Mouse (Mus musculus) heart, postnatal 0 days (tissue): ENCODE results near the gene Ufc1. TPM values are rescaled to one million over a fixed set of nuclear protein-coding genes. Genes with fewer than 3 reads are reported as not detected.
A peak's percentile ranks its signal among the peaks of the same experiment; 100 is the strongest.

Experiments used
- ATAC-seq: fragments of 200-750 bp; cut with Nextera tagmentation; 2 replicates; pipeline ENCODE4 v1.8.0; 2017; ENCODE audit warnings: low read depth, moderate number of reproducible peaks, moderate library complexity; ENCODE audit not compliant: insufficient read depth
- DNase-seq: peaks from one replicate; pipeline ENCODE4 v3.0.0-alpha.2; 2016; ENCODE audit warnings: low spot score
- H3K27ac ChIP-seq: fragments of 300-500 bp; sonication (generic); 2 replicates; pipeline ENCODE4 v1.5.1; 2014; ENCODE audit warnings: low read depth, mild to moderate bottlenecking
- H3K27me3 ChIP-seq: fragments of 300-500 bp; sonication (generic); 2 replicates; pipeline ENCODE4 v1.6.1; 2014; ENCODE audit warnings: low read length, mixed read lengths; ENCODE audit not compliant: control insufficient read depth, insufficient read depth
- H3K36me3 ChIP-seq: fragments of 300-500 bp; sonication (generic); replicated peaks from 2 replicates; pipeline ENCODE4 v1.6.1; 2014; ENCODE audit warnings: low read length, mixed read lengths; ENCODE audit not compliant: control insufficient read depth, insufficient read depth
- H3K4me1 ChIP-seq: fragments of 300-500 bp; sonication (generic); 2 replicates; pipeline ENCODE4 v1.6.1; 2014; ENCODE audit warnings: antibody characterized with exemption; ENCODE audit not compliant: control insufficient read depth, insufficient read depth
- H3K4me2 ChIP-seq: fragments of 300-500 bp; sonication (generic); 2 replicates; pipeline ENCODE4 v1.6.1; 2014; ENCODE audit warnings: low read depth, mild to moderate bottlenecking, low read length, moderate library complexity
- H3K4me3 ChIP-seq: fragments of 300-500 bp; sonication (generic); 2 replicates; pipeline ENCODE4 v1.5.1; 2014; ENCODE audit warnings: low read depth, low read length
- H3K9ac ChIP-seq: fragments of 300-500 bp; sonication (generic); replicated peaks from 2 replicates; pipeline ENCODE4 v1.6.1; 2014; ENCODE audit warnings: low read depth, low read length, mixed read lengths
- H3K9me3 ChIP-seq: fragments of 300-500 bp; sonication (generic); replicated peaks from 2 replicates; pipeline ENCODE4 v1.6.1; 2016; ENCODE audit warnings: low read length; ENCODE audit not compliant: control insufficient read depth
- CTCF ChIP-seq: IDR thresholded peaks from 2 replicates; pipeline ENCODE4 v1.5.1; 2016; ENCODE audit warnings: antibody characterized with exemption, control low read depth, low read depth
- EP300 ChIP-seq: IDR thresholded peaks from 2 replicates; pipeline ENCODE4 v1.6.1; 2016; ENCODE audit warnings: antibody characterized with exemption, low read depth
- WGBS: fragments of 180-500 bp; shearing (Covaris S2); extraction: QIAGEN DNeasy Blood & Tissue Kit; methylation state at CpG from one replicate; pipeline ENCODE4 v1.1.7; 2014; 5-methylcytosine and 5-hydroxymethylcytosine counted together
- polyA plus RNA-seq: library from polyadenylated mRNA; unstranded; fragments of >200 nt; fragmentation: Nextera tagmentation; extraction: Ambion mirVana; gene quantifications from 2 replicates; pipeline ENCODE4 v1.2.1, GENCODE M21; 2015
- total RNA-seq: library from RNA; depleted of rRNA; stranded (reverse); fragments of >200 nt; gene quantifications from 2 replicates; pipeline ENCODE4 v1.2.3, GENCODE M21; 2014; ENCODE audit warnings: low replicate concordance

The Ufc1 gene
- total and polyA plus RNA-seq, 2 experiments from 2014 or later, result 109 to 140 TPM

DNA sequence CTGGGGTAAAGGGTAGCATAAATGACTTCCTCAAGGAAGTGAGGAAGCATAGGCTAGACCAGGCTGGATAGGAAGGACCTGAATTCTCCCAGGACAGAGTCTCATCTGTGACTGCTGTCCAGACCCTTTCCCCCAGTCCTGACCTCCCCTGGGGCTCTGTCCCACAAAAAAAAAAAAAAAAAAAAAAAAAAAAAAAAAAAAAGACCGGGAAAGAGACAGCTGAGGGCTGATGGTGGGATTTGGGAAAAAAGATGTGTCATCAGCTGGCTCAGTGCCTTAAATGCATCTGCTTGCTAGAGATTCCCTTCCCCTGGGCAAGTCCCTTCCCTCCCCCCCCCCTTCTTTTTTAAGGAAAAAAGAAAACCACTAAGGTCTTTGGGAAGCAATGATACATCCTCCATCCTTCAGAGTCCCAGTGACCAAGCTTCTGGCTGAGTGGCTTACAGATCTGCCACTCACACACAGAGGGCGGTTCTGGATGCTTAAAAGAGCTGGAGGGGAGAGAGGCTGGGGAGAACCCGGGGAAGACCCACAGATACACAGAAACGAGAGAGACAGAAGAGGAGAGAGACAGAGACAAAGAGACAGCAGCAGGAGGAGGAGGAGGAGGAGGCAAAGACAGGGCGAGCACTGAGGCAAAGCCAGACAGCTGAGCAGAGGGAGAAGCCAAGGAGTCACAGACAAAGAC lies 44.8 kb downstream of the Ufc1 start, which contains the start of gene Adamts4:
Gene Adamts4, plus strand, starts transcription at position 509 of the 688 bp plus-strand sequence.
- H3K4me1 ChIP-seq, result peaks cover 20% of the 10 kb centered on the region
- ATAC-seq, result no peak
- TF ChIP-seq EP300, result no peak
- no peak for TF ChIP-seq CTCF
- peak within 1 kb of the TSS; percentile 93 for H3K27ac ChIP-seq
- DNase-seq, result peak; percentile 58
- H3K36me3 ChIP-seq, result peaks cover 5% of the 10 kb centered on the region; the same call in 1 of the 2 replicates
- H3K9ac ChIP-seq, result peak within 1 kb of the TSS; percentile 53
- 15% methylated on average over 5 of the region's 5 CpGs for WGBS
- H3K4me3 ChIP-seq, result peak within 1 kb of the TSS; percentile 50
- H3K4me2 ChIP-seq, result peak within 1 kb of the TSS; percentile 65
- no peaks in the 10 kb centered on the region for H3K9me3 ChIP-seq
- H3K27me3 ChIP-seq, result no peaks in the 10 kb centered on the region

DNA sequence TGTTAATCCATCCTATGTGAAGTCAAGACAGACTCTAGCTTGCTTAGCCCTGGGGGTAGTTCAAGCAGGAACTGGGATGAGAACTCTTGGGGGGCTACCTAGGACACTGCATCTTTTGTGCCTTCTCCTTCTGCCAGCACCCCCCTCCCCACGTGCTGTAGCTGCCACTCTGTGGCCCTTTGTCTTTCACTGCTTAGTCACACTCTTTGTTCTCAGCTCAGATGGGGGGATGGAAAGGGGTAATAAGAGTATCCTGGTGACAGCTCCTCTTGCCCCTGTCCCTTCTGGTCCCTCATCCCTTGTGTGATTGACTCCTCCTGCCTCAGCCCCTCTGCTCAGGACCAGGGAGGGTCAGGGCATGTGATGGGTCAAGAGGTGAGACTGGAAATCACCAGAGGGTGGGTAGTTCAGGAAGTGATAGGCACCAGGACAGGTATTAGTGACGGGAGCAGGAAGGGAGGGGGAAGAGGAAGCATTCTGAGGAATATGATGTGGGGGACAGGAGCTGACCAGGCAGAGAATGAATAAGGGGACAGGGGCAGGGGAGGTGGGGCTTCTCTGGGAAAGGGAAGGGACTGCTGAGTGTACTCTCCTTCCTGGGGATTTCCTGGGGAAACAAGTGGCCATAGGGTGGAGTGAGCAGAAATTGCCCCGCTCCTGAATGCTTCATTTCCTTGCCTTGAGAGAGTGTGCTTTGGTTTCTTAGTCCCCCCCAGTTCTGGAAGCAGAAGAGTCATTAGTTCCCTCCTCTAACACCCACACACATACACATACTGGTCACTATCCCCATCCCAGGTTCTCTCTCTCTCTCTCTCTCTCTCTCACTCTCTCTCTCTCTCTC lies 46.2 kb downstream of the Ufc1 start:
- WGBS, result 39% methylated on average over 3 of the region's 3 CpGs
- 0 out of 2 replicates have a peak overlapping the region, but pooled peaks have one; percentile 11 for H3K4me2 ChIP-seq
- H3K36me3 ChIP-seq, result peaks cover 8% of the 10 kb centered on the region
- H3K27ac ChIP-seq, result peak overlapping the region; percentile 93
- DNase-seq, result no peak
- no peaks in the 10 kb centered on the region for H3K27me3 ChIP-seq
- H3K4me3 ChIP-seq, result no peak overlapping the region
- H3K9me3 ChIP-seq, result no peaks in the 10 kb centered on the region
- peaks cover 20% of the 10 kb centered on the region for H3K4me1 ChIP-seq
- ATAC-seq, result no peak; the same call in 1 of the 2 replicates
- TF ChIP-seq EP300 (peak; percentile 74; the same call in 1 of the 2 replicates), CTCF (no peak)
- H3K9ac ChIP-seq, result no peak overlapping the region

DNA sequence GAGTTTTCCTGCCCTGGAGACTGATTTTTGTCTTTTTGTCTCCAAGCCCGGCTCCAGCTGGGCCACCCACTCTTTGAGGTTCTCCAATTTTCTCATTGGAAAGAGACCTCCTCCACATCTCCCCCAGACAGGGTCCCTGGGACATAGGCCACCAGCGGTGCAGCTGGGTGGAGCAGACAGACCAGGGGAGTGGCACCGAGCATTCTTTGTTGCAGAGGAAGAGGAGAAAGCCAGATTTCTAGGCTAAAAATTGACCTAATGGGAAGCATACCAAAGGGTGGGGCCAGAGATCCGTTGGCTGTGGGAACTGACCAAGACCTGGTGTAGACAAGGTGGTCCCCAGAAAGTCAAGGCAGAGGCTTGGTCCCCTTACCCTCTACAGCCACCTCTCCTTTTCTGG lies 46.9 kb downstream of the Ufc1 start:
- 35% methylated on average over 4 of the region's 4 CpGs for WGBS
- Histone ChIP-seq H3K9ac (no peak overlapping the region; the same call in 1 of the 2 replicates), H3K9me3 (no peaks in the 10 kb centered on the region), H3K4me3 (peak overlapping the region; percentile 65; the same call in 1 of the 2 replicates), H3K4me2 (peak overlapping the region; percentile 77), H3K27ac (peak overlapping the region; percentile 93), H3K36me3 (peaks cover 14% of the 10 kb centered on the region), H3K4me1 (peaks cover 20% of the 10 kb centered on the region), H3K27me3 (no peaks in the 10 kb centered on the region)
- ATAC-seq (no peak), DNase-seq (no peak)
- TF ChIP-seq EP300 (no peak), CTCF (no peak)

DNA sequence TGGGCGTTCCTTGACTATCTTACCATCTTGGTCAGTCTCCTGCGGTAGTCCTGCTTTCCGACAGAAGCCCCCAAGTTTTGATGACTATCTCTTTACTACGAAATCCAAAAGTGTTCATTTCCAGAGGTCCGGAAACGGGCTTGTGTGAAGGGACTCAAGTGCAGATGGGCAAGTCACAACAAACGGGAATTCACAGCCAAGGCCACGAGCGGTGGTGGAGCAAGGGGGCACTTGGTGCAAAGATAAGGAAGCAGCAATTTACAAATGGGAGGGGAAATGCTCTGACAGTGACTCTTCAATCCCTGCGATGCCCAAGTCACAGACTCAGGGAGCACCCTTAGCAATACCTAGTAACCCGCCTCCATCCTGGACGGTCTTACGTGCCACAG lies 47.4 kb downstream of the Ufc1 start:
- Histone ChIP-seq H3K27ac (peak overlapping the region; percentile 93), H3K36me3 (peaks cover 19% of the 10 kb centered on the region), H3K4me1 (peaks cover 20% of the 10 kb centered on the region), H3K4me3 (peak overlapping the region; percentile 65), H3K9ac (peak overlapping the region; percentile 64), H3K27me3 (no peaks in the 10 kb centered on the region), H3K4me2 (peak overlapping the region; percentile 77), H3K9me3 (no peaks in the 10 kb centered on the region)
- WGBS, result 7% methylated on average over 13 of the region's 13 CpGs
- DNase-seq (peak; percentile 32), ATAC-seq (no peak)
- TF ChIP-seq EP300 (no peak), CTCF (no peak)

DNA sequence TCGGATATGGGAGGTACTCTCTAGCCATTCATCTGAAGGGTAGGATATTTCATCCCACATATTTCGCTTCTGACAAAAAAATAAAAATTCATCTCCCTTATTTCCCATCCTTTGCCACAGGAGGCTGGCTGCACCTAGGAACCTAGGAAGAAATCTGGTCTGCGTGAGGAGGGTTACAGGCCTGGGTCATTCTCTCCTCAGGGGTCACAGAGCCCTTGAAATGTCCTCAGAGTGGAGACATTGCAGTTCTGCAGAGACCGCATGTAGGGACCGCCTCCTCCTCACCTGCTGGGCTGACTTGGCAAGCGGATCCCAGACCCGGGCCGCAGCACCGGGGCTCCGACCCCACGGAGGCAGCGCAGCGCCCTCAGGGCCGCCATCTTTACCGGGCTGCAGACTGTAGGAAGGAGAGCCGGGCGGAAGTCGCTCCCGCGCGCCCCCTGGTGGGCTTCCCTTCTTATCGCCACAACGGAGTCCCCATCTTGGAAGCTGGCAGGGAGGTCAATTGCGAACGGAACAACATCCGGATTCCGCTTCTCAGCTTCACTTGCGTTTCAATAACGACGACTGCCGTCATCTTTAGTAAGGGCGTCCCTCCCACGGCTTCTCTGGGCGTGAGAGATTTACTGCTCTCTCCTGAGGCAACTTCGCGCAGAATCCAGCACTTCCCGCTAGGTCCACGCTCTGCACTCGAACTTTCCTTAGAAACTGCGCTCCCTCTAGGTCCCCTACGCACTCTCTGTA lies 47.9 kb downstream of the Ufc1 start:
- peaks cover 25% of the 10 kb centered on the region for H3K36me3 ChIP-seq
- H3K4me2 ChIP-seq, result peak overlapping the region; percentile 77
- H3K4me3 ChIP-seq, result peak overlapping the region; percentile 65
- H3K4me1 ChIP-seq, result peaks cover 20% of the 10 kb centered on the region
- no peaks in the 10 kb centered on the region for H3K9me3 ChIP-seq
- no peaks in the 10 kb centered on the region for H3K27me3 ChIP-seq
- ATAC-seq (peak; percentile 91), DNase-seq (peak; percentile 99)
- under 1% methylated on average over 40 of the region's 41 CpGs for WGBS
- TF ChIP-seq CTCF (peak; percentile 87), EP300 (peak; percentile 84)
- peak overlapping the region; percentile 79 for H3K9ac ChIP-seq
- peak overlapping the region; percentile 93 for H3K27ac ChIP-seq
